Mouse (Mus musculus): ENCODE results near the gene Zfp518b. TPM values are rescaled to one million over a fixed set of nuclear protein-coding genes. Genes with fewer than 3 reads are reported as not detected.

Gene Zfp518b
- total RNA-seq, 2 experiments from 2014 or later = 8.8 to 10.8 TPM

DNA sequence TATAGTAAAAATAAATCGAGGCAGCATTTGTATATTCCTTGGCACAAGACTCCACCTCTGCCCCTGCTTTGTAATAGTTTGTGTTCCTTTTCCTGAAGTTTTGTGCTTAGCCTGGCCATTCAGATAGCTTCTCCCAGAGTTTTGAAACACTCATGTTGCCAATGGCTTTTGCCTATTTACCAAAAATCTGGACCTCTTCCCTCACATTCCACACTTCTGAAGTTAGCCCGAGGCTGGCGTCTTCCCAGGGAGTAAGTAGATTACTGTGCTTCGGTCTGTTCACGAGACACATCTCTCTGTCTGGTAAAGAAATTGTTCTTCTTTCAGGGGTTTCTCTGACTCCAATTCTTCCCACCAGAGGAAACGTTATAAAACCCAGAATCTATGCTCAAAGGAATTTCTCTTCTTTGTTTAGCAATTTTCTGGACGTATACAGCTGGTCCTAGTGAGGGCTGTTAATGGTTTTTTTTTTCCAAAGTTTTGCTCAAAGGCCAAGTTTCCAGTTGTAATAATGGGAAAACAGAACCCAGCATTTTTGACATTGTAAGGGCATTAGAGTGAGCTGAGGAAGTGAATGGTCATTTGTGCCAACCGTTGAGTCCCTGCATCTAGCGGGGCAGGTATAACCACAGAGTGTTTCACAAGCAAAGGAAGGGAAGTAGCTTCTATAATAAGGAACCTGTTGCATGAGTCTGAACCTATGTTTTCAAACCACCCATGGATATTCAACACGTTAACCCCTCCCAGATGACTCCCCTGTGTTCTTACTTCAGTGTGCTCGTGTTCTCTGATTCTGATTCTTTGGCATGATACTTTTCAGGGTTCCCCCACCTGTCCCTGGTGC lies 50.1 kb downstream of the Zfp518b start:
- intact Hi-C loops (cut with DNase I) = no loop called here
- DNase-seq = peak in 1 of 2 experiments; percentile 20

DNA sequence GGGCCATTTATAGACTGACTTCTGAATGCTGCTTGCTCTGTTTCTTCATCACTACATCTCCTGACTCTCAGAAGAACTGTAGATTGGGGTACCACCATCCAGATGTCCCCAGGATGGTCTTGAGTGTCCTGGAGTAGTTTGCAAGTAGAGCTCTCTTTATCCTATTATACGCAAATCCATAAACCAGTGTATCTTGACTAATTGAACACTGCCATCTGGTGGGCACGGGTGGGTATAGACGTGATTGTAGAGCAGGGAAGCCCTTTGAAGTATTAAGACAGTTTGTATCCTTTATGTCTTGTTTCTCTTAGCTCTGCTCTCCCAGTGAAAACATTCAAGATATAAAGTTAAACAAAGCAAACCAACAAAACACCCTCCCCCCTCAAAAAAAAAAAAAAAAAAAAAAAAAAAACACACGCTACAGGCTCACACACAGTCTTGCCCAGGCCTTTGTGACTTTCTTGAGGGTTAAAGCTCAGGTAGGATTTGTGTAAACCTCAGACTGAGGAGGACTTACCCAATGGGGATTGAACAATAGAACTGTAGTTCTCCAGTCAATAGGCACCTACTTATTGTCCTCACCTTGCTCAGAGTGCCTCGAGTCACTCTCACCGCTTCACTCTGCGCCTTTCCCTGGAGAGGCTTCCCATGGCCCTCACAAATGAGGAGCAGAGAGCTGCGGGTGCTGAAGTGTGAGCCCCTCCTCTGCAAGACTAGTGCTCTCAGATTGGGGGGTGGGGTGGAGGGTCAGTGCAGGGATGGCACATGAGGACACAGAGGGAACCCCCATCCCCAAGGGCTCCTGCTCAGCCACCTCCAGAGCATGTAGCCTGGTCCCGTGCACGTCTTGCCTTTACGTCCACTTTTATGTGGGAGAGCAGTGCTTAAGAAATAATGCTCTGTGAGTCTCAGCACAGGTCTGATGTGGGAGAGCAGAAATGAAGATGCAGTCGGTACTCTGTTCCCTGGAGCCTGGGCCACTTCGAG lies 51.9 kb downstream of the Zfp518b start:
- peak; percentile 70 to 87 for DNase-seq
- intact Hi-C loops (cut with DNase I) = loop anchor here (2.0 kb wide), 2 partner anchors 52 to 326 kb away; no protein-coding TSS in a partner anchor

DNA sequence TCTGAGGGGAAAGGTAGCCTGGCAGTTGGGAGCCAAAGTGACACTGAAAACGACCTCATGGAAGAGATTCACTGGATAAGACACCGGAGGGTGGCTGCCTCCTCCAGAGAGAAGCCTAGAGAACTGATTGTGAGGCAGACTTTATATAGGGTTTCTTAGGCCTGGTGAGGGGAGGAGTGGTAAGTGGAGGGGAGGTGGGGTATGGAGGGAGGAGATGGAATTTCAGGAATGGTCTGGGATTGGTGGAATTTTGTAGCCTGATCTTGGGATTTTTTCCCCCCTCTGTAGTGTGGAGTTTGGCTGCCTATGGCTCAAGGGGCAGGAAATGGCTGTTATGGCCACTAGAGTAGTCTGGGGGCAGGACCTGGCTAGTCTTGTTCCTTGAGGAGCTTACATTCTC lies 56.6 kb downstream of the Zfp518b start:
- intact Hi-C loops (cut with DNase I) = no loop called here
- no peak for DNase-seq

DNA sequence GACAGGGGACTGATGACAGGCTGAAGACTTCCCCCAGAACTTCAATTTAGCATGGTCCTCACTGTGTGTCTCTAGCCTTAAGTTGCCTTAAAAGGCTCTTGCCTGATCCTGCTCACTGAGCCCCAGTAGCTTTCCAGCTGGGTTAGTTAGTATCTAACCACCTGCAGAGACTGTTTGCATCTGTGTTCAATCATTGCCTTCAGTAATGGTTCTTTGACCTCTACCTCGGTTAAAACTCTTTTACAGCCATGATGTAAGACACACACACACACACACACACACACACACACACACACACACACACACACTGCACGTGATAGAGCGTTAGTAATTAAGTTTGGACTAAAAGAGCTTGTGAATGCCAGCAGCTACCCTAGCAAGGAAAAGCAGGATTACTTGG lies 57.7 kb downstream of the Zfp518b start:
- no peak for DNase-seq
- intact Hi-C loops (cut with DNase I) = no loop called here

DNA sequence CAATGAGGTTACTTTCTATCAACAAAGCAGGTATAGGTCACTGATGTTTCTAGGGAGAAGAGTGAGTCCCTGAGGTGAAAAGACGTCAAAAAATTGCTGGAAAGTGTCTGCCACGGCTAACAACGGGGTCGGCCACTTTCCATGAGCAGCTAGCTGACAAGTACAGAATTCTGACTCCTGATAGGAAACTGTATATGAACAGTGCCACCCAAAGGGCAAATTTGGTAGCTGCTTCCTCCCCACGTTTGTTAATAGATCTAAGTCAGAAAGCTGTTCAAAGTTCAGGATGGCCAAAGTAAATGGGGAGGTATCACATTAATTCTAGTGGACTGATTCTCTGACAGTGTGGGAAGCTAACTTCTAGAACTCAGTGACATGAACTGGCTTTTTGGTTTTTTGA lies 63.8 kb downstream of the Zfp518b start:
- intact Hi-C loops (cut with DNase I) = loop anchor here (1.0 to 2.0 kb wide), 2 partner anchors 40 to 313 kb away; no protein-coding TSS in a partner anchor

DNA sequence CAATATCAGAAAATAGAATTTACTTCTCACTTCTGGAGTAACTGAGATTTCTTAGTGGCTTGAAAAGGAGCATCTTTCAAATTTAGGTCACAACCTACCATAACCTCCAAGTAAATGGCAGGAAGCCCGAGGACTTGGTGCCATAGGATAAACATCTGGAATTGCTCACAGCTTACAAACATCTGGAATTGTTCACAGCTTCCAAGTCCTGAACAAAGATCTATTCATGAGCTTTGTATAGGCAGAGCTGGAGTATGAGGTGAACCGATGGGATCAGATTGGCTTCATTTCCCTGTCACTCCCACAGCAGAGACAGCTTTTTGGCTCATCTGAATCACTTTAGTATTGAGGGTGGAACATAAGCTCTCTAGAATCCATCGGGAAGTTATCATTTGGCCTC lies 65.7 kb downstream of the Zfp518b start:
- intact Hi-C loops (cut with DNase I) = no loop called here
- DNase-seq = peak in 1 of 2 experiments; percentile 36

More for the DNA sequence above, 63.8 kb downstream of the Zfp518b start:
- peak; percentile 52 to 66 for DNase-seq

Other genes starting within 250 kb of the Zfp518b start
- 1 to 10 TPM; 2.2 to 2.8 TPM for gene Slc2a9, start 181.7 kb downstream of the Zfp518b start, total RNA-seq (2021)
- gene Wdr1, start 121.6 kb downstream of the Zfp518b start, total RNA-seq (2021) = 100 to 1,000 TPM; 184 to 188 TPM
- not detected for gene Clnk, start 192.0 kb upstream of the Zfp518b start, total RNA-seq (2021)

Measured in heart, postnatal 10 days (tissue).